Mouse (Mus musculus) intestine, embryonic 15.5 days (tissue): ENCODE measurements around the gene Rfwd3. TPM values are rescaled to one million over a fixed set of nuclear protein-coding genes. Genes with fewer than 3 reads are reported as not detected.

Experiments used
- ATAC-seq: fragments of 200-750 bp; cut with Nextera tagmentation; 2 replicates; pipeline ENCODE4 v1.8.0; 2017; ENCODE audit warnings: moderate TSS enrichment, moderate library complexity
- H3K27ac ChIP-seq: fragments of 300-500 bp; sonication (generic); 2 replicates; pipeline ENCODE4 v1.5.1; 2015; ENCODE audit warnings: mild to moderate bottlenecking, inconsistent platforms
- H3K27me3 ChIP-seq: fragments of 300-500 bp; sonication (generic); replicated peaks from 2 replicates; pipeline ENCODE4 v1.6.1; 2015; ENCODE audit warnings: inconsistent platforms
- H3K36me3 ChIP-seq: fragments of 300-500 bp; sonication (generic); 2 replicates; pipeline ENCODE4 v1.6.1; 2015; ENCODE audit warnings: inconsistent platforms
- H3K4me1 ChIP-seq: fragments of 300-500 bp; sonication (generic); replicated peaks from 2 replicates; pipeline ENCODE4 v1.6.1; 2015; ENCODE audit warnings: inconsistent platforms
- H3K4me2 ChIP-seq: fragments of 300-500 bp; sonication (generic); replicated peaks from 2 replicates; pipeline ENCODE4 v1.6.1; 2015; ENCODE audit warnings: mild to moderate bottlenecking, inconsistent platforms
- H3K4me3 ChIP-seq: fragments of 300-500 bp; sonication (generic); replicated peaks from 2 replicates; pipeline ENCODE4 v1.5.1; 2015; ENCODE audit warnings: inconsistent platforms
- H3K9ac ChIP-seq: fragments of 300-500 bp; sonication (generic); 2 replicates; pipeline ENCODE4 v1.6.1; 2015; ENCODE audit warnings: inconsistent platforms
- H3K9me3 ChIP-seq: fragments of 300-500 bp; sonication (generic); 2 replicates; pipeline ENCODE4 v1.6.1; 2016; ENCODE audit warnings: inconsistent platforms
- WGBS: fragments of 180-500 bp; shearing (Covaris S2); methylation state at CpG from one replicate; pipeline ENCODE4 v1.1.7; 2015; 5-methylcytosine and 5-hydroxymethylcytosine counted together
- polyA plus RNA-seq: library from polyadenylated mRNA; unstranded; fragments of >200 nt; fragmentation: Nextera tagmentation; extraction: Ambion mirVana; gene quantifications from 2 replicates; pipeline ENCODE4 v1.2.1, GENCODE M21; 2015

Gene Rfwd3
- polyA plus RNA-seq, 1 experiment from 2014 or later = 50.3 TPM

GRCm38 (mm10) chr8:111237301-111237700 lies 62.7 kb downstream of the Rfwd3 start:
- ATAC-seq = no peak
- Histone ChIP-seq H3K27me3 (no peaks in the 10 kb centered on the region), H3K36me3 (no peaks in the 10 kb centered on the region), H3K9me3 (no peaks in the 10 kb centered on the region), H3K4me2 (no peak overlapping the region), H3K27ac (no peak overlapping the region), H3K4me3 (no peak overlapping the region), H3K4me1 (no peaks in the 10 kb centered on the region), H3K9ac (no peak overlapping the region)
- 85% methylated on average over 3 of the region's 3 CpGs for WGBS

GRCm38 (mm10) chr8:111233730-111234129 lies 66.3 kb downstream of the Rfwd3 start:
- no peak for ATAC-seq
- H3K27me3 ChIP-seq = no peaks in the 10 kb centered on the region
- no peaks in the 10 kb centered on the region for H3K9me3 ChIP-seq
- no peak overlapping the region for H3K9ac ChIP-seq
- no peak overlapping the region for H3K4me2 ChIP-seq
- H3K4me3 ChIP-seq = no peak overlapping the region
- H3K36me3 ChIP-seq = no peaks in the 10 kb centered on the region
- H3K27ac ChIP-seq = no peak overlapping the region
- H3K4me1 ChIP-seq = no peaks in the 10 kb centered on the region
- WGBS = 90% methylated on average over 2 of the region's 2 CpGs

GRCm38 (mm10) chr8:111224153-111224552 lies 75.9 kb downstream of the Rfwd3 start:
- 55% methylated on average over 5 of the region's 5 CpGs for WGBS
- no peak overlapping the region for H3K4me2 ChIP-seq
- no peaks in the 10 kb centered on the region for H3K9me3 ChIP-seq
- no peak overlapping the region for H3K27ac ChIP-seq
- H3K4me3 ChIP-seq = no peak overlapping the region
- no peaks in the 10 kb centered on the region for H3K36me3 ChIP-seq
- no peaks in the 10 kb centered on the region for H3K27me3 ChIP-seq
- no peak overlapping the region for H3K9ac ChIP-seq
- H3K4me1 ChIP-seq = no peaks in the 10 kb centered on the region
- no peak for ATAC-seq

Other genes with a start within 250 kb of the Rfwd3 start
- 23.0 and 24.3 TPM in 2 replicates for gene Exosc6, start 243.9 kb downstream of the Rfwd3 start, polyA plus RNA-seq
- gene Clec18a, start 207.8 kb downstream of the Rfwd3 start, polyA plus RNA-seq = 0.13 and 0.32 TPM in 2 replicates
- gene Pdpr, start 205.6 kb downstream of the Rfwd3 start, polyA plus RNA-seq = 9.5 and 10.1 TPM in 2 replicates
- gene Glg1, start 41.0 kb downstream of the Rfwd3 start, polyA plus RNA-seq = 54.5 and 57.4 TPM in 2 replicates
- gene Mlkl, start 38.0 kb upstream of the Rfwd3 start, polyA plus RNA-seq = 2.7 TPM in 2 replicates
- 0.88 and 1.2 TPM in 2 replicates for gene Fa2h, start 93.6 kb upstream of the Rfwd3 start, polyA plus RNA-seq
- 4.1 and 4.5 TPM in 2 replicates for gene Wdr59, start 221.9 kb upstream of the Rfwd3 start, polyA plus RNA-seq
- gene Znrf1, start 235.9 kb upstream of the Rfwd3 start, polyA plus RNA-seq = 24.6 and 26.0 TPM in 2 replicates